Mouse (Mus musculus): ENCODE measurements around the gene Jpt1. TPM values are rescaled to one million over a fixed set of nuclear protein-coding genes. Genes with fewer than 3 reads are reported as not detected.

Jpt1 gene
- polyA plus RNA-seq, 1 experiment: 163 TPM

DNA sequence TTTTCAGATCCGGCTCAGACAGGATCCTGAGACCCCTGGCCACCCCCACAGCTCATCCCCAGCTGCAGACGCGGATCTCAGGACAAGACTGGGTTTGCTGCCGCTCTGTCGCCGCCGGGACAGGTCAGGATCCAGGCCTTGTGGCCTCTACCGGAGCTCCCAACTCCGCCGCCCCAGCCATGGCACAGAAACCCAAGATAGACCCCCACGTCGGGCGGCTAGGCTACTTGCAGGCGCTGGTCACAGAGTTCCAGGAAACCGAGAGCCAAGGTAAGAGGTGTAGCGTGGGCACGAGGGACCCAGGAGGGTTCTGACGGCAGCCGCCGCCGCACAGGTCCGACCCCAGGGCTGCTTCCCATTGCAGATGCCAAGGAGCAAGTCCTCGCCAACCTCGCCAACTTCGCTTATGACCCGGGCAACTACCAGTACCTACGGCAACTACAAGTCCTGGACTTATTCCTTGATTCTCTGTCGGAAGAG lies 38.4 kb downstream of the Jpt1 start:
- no peaks in the 10 kb centered on the region for H3K9me3 ChIP-seq (replicated peaks; ENCODE audit: control insufficient read depth, insufficient read depth, low read length, poor library complexity, severe bottlenecking)
- H3K36me3 ChIP-seq (ENCODE audit: control insufficient read depth, insufficient read depth, low read length, poor library complexity, severe bottlenecking): no peaks in the 10 kb centered on the region
- H3K9ac ChIP-seq (ENCODE audit: low read depth, poor library complexity, severe bottlenecking): peak overlapping the region; percentile 76
- H3K4me1 ChIP-seq (ENCODE audit: control insufficient read depth, insufficient read depth, low read length): peaks cover 3% of the 10 kb centered on the region
- H3K27ac ChIP-seq (ENCODE audit: insufficient read depth, low read length): no peak overlapping the region
- TF ChIP-seq CTCF (IDR thresholded peaks at IDR 0.05; ENCODE audit: low read depth, low read length) (no peak), EP300 (IDR thresholded peaks at IDR 0.05; ENCODE audit: insufficient read depth, low read depth, low read length) (no peak), POLR2A (IDR thresholded peaks at IDR 0.05; ENCODE audit: insufficient read depth, low read length) (no peak)
- H3K4me3 ChIP-seq (ENCODE audit: low read depth, low read length): peak overlapping the region; percentile 88
- no peaks in the 10 kb centered on the region for H3K27me3 ChIP-seq (ENCODE audit: control insufficient read depth, insufficient read depth, low read length, poor library complexity, severe bottlenecking)

DNA sequence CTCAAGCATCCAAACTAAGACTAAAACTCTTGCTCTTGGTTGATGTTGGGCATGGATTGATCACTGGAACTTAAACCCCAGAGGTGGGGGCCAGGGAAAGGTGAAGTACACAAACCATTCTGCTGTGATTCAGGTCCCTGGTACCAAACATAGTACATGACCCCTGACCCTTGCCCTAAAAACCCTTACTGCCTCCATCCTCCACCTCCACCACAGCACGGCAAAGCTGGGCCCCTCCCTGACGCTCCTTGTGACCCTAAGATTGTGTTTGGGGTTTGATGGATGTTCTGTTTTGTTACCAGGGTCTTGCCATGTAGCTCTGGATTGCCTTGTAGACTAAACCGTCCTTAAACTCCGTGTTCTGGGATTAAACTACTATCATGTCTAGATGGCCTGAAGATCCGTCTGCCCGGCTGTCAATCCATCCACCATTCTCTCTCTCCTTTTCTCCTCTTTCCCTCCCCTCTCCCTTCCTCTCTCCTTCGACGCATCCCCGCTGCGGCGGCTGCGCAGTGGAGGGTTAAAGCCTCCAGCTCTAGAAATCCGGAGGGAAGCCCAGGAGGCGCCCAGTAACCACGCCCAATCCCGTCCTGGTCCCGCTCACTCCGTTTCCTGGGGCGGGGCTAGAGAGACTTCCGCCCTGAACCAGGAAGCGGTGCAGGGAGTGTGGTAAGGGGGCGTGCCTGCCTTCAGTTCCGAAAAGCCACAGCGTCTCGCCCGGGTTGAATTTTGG lies 39.0 kb downstream of the Jpt1 start, which contains the start of gene Armc7:
Gene Armc7 (plus strand): TSS at position 643 of the 733 bp plus-strand sequence.
- H3K27ac ChIP-seq (ENCODE audit: insufficient read depth, low read length): peak within 1 kb of the TSS; percentile 89

DNA sequence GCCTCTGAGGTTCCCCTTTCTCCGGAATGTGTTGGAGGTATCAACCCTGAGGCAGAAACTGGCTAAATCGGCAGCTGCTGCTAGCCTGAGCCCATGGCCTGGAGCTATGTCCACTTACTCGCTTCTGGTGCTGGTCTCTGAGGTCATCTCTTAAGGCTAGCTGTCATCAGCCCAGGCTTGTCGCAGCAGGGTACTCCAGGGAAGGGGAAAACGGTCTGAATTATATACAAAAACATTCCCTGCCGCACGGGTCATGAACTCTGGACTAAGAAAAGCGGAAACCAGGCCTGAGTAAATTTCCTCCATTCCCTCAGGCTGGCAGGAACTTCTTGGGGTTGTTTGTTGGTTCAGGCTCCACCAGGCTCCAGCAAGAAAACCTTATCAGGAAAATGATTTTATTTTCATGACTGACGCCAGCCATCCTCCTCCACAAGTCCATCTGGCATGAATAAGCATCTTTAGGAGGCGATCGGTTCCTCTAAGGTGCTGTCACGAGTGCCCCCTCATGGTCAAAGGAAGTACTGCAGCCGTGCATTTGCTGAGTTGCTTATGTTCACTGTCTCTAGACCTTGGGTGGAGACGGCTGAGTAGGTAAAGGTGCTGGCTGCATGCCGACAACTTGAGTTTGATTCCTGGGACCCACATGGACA lies 40.4 kb downstream of the Jpt1 start:
- peak overlapping the region; percentile 39; the same call in 1 of the 2 replicates for H3K9ac ChIP-seq (ENCODE audit: low read depth, poor library complexity, severe bottlenecking)
- H3K27me3 ChIP-seq (ENCODE audit: control insufficient read depth, insufficient read depth, low read length, poor library complexity, severe bottlenecking): no peaks in the 10 kb centered on the region
- H3K27ac ChIP-seq (ENCODE audit: insufficient read depth, low read length): peak overlapping the region; percentile 45
- TF ChIP-seq CTCF (IDR thresholded peaks at IDR 0.05; ENCODE audit: low read depth, low read length) (peak; percentile 95), POLR2A (IDR thresholded peaks at IDR 0.05; ENCODE audit: insufficient read depth, low read length) (no peak), EP300 (IDR thresholded peaks at IDR 0.05; ENCODE audit: insufficient read depth, low read depth, low read length) (0 out of 2 replicates have a peak, but pooled peaks have one; percentile 60)
- no peaks in the 10 kb centered on the region for H3K36me3 ChIP-seq (ENCODE audit: control insufficient read depth, insufficient read depth, low read length, poor library complexity, severe bottlenecking)
- no peaks in the 10 kb centered on the region for H3K9me3 ChIP-seq (replicated peaks; ENCODE audit: control insufficient read depth, insufficient read depth, low read length, poor library complexity, severe bottlenecking)
- peak overlapping the region; percentile 45 for H3K4me3 ChIP-seq (ENCODE audit: low read depth, low read length)
- peaks cover 3% of the 10 kb centered on the region for H3K4me1 ChIP-seq (ENCODE audit: control insufficient read depth, insufficient read depth, low read length)

More for the DNA sequence above, 39.0 kb downstream of the Jpt1 start, which contains the start of gene Armc7:
- peak within 1 kb of the TSS; percentile 76 for H3K9ac ChIP-seq (ENCODE audit: low read depth, poor library complexity, severe bottlenecking)
- no peaks in the 10 kb centered on the region for H3K27me3 ChIP-seq (ENCODE audit: control insufficient read depth, insufficient read depth, low read length, poor library complexity, severe bottlenecking)
- H3K4me1 ChIP-seq (ENCODE audit: control insufficient read depth, insufficient read depth, low read length): peaks cover 3% of the 10 kb centered on the region
- H3K9me3 ChIP-seq (replicated peaks; ENCODE audit: control insufficient read depth, insufficient read depth, low read length, poor library complexity, severe bottlenecking): no peaks in the 10 kb centered on the region
- H3K36me3 ChIP-seq (ENCODE audit: control insufficient read depth, insufficient read depth, low read length, poor library complexity, severe bottlenecking): no peaks in the 10 kb centered on the region
- H3K4me3 ChIP-seq (ENCODE audit: low read depth, low read length): peak within 1 kb of the TSS; percentile 88
- peak; percentile 38 for TF ChIP-seq POLR2A (IDR thresholded peaks at IDR 0.05; ENCODE audit: insufficient read depth, low read length)
- no peak for TF ChIP-seq CTCF (IDR thresholded peaks at IDR 0.05; ENCODE audit: low read depth, low read length)
- TF ChIP-seq EP300 (IDR thresholded peaks at IDR 0.05; ENCODE audit: insufficient read depth, low read depth, low read length): peak; percentile 17; the same call in 1 of the 2 replicates

DNA sequence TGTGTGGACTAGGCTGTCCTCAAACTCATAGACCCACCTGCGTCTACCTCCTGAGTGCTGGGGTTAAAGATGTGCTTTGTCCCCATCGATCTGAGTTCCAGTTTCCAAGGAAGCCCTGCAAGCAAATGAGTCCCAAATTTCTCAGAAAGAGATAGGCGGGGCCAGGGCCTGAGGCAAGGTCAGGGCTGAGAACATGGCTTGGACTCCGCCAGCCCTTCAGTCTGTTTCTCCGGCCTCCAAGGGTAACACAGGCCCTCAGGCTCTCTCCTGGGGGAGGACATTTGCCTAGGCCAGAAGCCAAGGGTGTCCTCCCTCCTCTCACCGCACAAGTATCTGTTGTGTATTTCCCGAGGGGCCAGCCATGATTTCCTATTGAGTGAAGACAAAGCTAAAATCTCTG lies 42.0 kb downstream of the Jpt1 start:
- no peaks in the 10 kb centered on the region for H3K9me3 ChIP-seq (replicated peaks; ENCODE audit: control insufficient read depth, insufficient read depth, low read length, poor library complexity, severe bottlenecking)
- H3K9ac ChIP-seq (ENCODE audit: low read depth, poor library complexity, severe bottlenecking): no peak overlapping the region
- TF ChIP-seq CTCF (IDR thresholded peaks at IDR 0.05; ENCODE audit: low read depth, low read length) (no peak), EP300 (IDR thresholded peaks at IDR 0.05; ENCODE audit: insufficient read depth, low read depth, low read length) (0 out of 2 replicates have a peak, but pooled peaks have one; percentile 41), POLR2A (IDR thresholded peaks at IDR 0.05; ENCODE audit: insufficient read depth, low read length) (no peak)
- 0 out of 2 replicates have a peak overlapping the region, but pooled peaks have one; percentile 10 for H3K27ac ChIP-seq (ENCODE audit: insufficient read depth, low read length)
- no peak overlapping the region for H3K4me3 ChIP-seq (ENCODE audit: low read depth, low read length)
- peaks cover 3% of the 10 kb centered on the region for H3K4me1 ChIP-seq (ENCODE audit: control insufficient read depth, insufficient read depth, low read length)
- H3K36me3 ChIP-seq (ENCODE audit: control insufficient read depth, insufficient read depth, low read length, poor library complexity, severe bottlenecking): no peaks in the 10 kb centered on the region
- no peaks in the 10 kb centered on the region for H3K27me3 ChIP-seq (ENCODE audit: control insufficient read depth, insufficient read depth, low read length, poor library complexity, severe bottlenecking)

DNA sequence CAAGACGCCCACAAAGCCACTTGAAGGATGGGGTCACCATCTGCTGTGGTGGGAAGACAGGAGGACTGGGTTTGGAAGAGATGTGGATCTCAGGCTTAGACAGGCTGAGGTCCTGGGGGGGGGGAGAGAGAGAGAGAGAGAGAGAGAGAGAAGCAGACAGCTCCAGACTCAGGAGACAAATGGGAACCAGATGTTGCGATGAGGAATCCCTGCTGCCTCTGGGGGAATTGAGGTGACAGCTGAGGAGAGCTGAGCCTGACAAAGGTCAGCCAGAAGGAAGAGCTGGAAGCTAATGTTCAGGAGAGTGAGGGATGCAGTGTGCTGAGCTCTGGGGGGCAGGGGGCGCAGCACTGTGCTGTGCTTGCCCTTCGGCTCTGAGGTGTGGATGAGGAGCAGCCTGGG lies 47.0 kb downstream of the Jpt1 start:
- Histone ChIP-seq H3K4me1 (ENCODE audit: control insufficient read depth, insufficient read depth, low read length) (peaks cover 16% of the 10 kb centered on the region), H3K4me3 (ENCODE audit: low read depth, low read length) (no peak overlapping the region), H3K27me3 (ENCODE audit: control insufficient read depth, insufficient read depth, low read length, poor library complexity, severe bottlenecking) (no peaks in the 10 kb centered on the region), H3K36me3 (ENCODE audit: control insufficient read depth, insufficient read depth, low read length, poor library complexity, severe bottlenecking) (no peaks in the 10 kb centered on the region), H3K27ac (ENCODE audit: insufficient read depth, low read length) (no peak overlapping the region), H3K9me3 (replicated peaks; ENCODE audit: control insufficient read depth, insufficient read depth, low read length, poor library complexity, severe bottlenecking) (no peaks in the 10 kb centered on the region), H3K9ac (ENCODE audit: low read depth, poor library complexity, severe bottlenecking) (no peak overlapping the region)
- TF ChIP-seq EP300 (IDR thresholded peaks at IDR 0.05; ENCODE audit: insufficient read depth, low read depth, low read length) (no peak), CTCF (IDR thresholded peaks at IDR 0.05; ENCODE audit: low read depth, low read length) (no peak), POLR2A (IDR thresholded peaks at IDR 0.05; ENCODE audit: insufficient read depth, low read length) (no peak)
